Mouse (Mus musculus) v-Abl transformed pro-B cells (cell line): ENCODE results near the gene Dmkn.
"Not testable (repeated sequence)": the region's sequence is repeated elsewhere in the genome, so short reads cannot be mapped to it uniquely, and the experiment has no call there.

ENCODE experiments used
- in situ Hi-C, 2 experiments: fragments of 400-800 bp; cut with MboI; formaldehyde crosslinking; loops; one replicate each; pipeline ENCODE4 v1.15.1; 2025; ENCODE audit not compliant: unreplicated experiment in 2 of 2

Gene Dmkn

GRCm38 (mm10) chr7:30763456-30763855 lies at the start of gene Dmkn:
Dmkn (plus strand) TSS chr7:30763756.
- in situ Hi-C loops, result loop anchor here (5.0 to 25.0 kb wide), 2 partner anchors 96 to 101 kb away; partner anchors contain the start of genes Haus5 (in 1 of the 2), Pmis2 (in 1 of the 2) and Rbm42 (in 1 of the 2)

GRCm38 (mm10) chr7:30717006-30717715 lies 46.4 kb upstream of the Dmkn start:
- in situ Hi-C loops, result no loop called here

GRCm38 (mm10) chr7:30717716-30718046 lies 45.9 kb upstream of the Dmkn start:
- in situ Hi-C loops, result no loop called here

GRCm38 (mm10) chr7:30719669-30720068 lies 43.9 kb upstream of the Dmkn start:
- in situ Hi-C loops, result no loop called here

- in situ Hi-C loops, result no loop called here
These were observed 42.3 kb upstream of the Dmkn start for GRCm38 (mm10) chr7:30721286-30721685.

GRCm38 (mm10) chr7:30723274-30723953 lies 40.1 kb upstream of the Dmkn start:
- in situ Hi-C loops, result no loop called here

- in situ Hi-C loops, result no loop called here
These were observed 35.3 kb upstream of the Dmkn start for GRCm38 (mm10) chr7:30728214-30728613.

- in situ Hi-C loops, result no loop called here
These were observed 34.7 kb upstream of the Dmkn start for GRCm38 (mm10) chr7:30728739-30729395.

GRCm38 (mm10) chr7:30729396-30730063 lies 34.0 kb upstream of the Dmkn start, which contains the start of gene Tmem147:
Tmem147 (minus strand) TSS chr7:30729540.
- in situ Hi-C loops, result no loop called here

GRCm38 (mm10) chr7:30730064-30730722 lies 33.4 kb upstream of the Dmkn start:
- in situ Hi-C loops, result not testable (repeated sequence)

- in situ Hi-C loops, result no loop called here
These were observed 27.3 kb upstream of the Dmkn start for GRCm38 (mm10) chr7:30736211-30736610.

- in situ Hi-C loops, result not testable (repeated sequence)
These were observed 21.0 kb upstream of the Dmkn start for GRCm38 (mm10) chr7:30742570-30742969.

GRCm38 (mm10) chr7:30743617-30744016 lies 19.9 kb upstream of the Dmkn start, which contains the start of gene Gapdhs:
Gapdhs (minus strand) TSS chr7:30743681.
- in situ Hi-C loops, result not testable (repeated sequence)

GRCm38 (mm10) chr7:30744022-30744598 lies 19.4 kb upstream of the Dmkn start:
- in situ Hi-C loops, result no loop called here

- in situ Hi-C loops, result no loop called here
These were observed 15.9 kb upstream of the Dmkn start for GRCm38 (mm10) chr7:30747525-30748204.

GRCm38 (mm10) chr7:30749824-30750606 lies 13.5 kb upstream of the Dmkn start:
- in situ Hi-C loops, result loop anchor here in 1 of 2 experiments (25.0 kb wide), 1 partner anchor 88 kb away; the partner anchor contains the start of genes Haus5, Pmis2 and Rbm42

- in situ Hi-C loops, result loop anchor here in 1 of 2 experiments (25.0 kb wide), 1 partner anchor 89 kb away; the partner anchor contains the start of genes Haus5, Pmis2 and Rbm42
These were observed 12.4 kb upstream of the Dmkn start, which contains the start of gene Sbsn for GRCm38 (mm10) chr7:30751086-30751669. Sbsn (plus strand) TSS chr7:30751471.

GRCm38 (mm10) chr7:30757001-30757400 lies 6.6 kb upstream of the Dmkn start:
- in situ Hi-C loops, result loop anchor here in 1 of 2 experiments (25.0 kb wide), 1 partner anchor 95 kb away; the partner anchor contains the start of genes Haus5, Pmis2 and Rbm42
